Mouse (Mus musculus) mammary gland, adult 2 months (tissue): Measurements from ENCODE around the gene Gm9936. TPM values are rescaled to one million over a fixed set of nuclear protein-coding genes. Genes with fewer than 3 reads are reported as not detected.

Source experiments
- polyA plus RNA-seq: library from polyadenylated mRNA; depleted of rRNA; stranded (reverse); fragments of >200 nt; gene quantifications from 2 replicates; pipeline ENCODE4 v1.2.3, GENCODE M21; 2012; ENCODE audit warnings: low replicate concordance; rRNA removed

Gene Gm9936
- not detected in 2 replicates for polyA plus RNA-seq

DNA sequence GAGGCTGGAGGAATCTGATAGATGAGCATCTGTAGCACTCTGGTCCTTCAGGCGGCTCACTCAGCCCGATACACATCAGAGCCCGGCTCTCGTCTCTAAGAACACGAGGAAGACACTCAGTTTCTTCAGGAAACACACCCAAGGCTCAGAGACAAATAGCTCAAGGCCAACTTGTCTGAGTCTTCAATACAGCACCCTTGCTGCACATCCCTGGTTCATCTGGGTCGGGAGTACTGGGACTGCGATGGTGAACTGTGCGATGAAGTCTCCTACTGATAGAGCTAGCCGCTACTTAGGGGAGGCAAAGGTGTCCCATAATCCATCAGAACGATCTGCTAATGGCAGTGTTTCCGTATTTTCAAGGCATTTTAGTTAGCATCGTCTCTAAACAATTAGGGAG is at the start of gene Gm9936:
Gm9936 (minus strand) TSS at position 101 of the 400 bp plus-strand sequence.

DNA sequence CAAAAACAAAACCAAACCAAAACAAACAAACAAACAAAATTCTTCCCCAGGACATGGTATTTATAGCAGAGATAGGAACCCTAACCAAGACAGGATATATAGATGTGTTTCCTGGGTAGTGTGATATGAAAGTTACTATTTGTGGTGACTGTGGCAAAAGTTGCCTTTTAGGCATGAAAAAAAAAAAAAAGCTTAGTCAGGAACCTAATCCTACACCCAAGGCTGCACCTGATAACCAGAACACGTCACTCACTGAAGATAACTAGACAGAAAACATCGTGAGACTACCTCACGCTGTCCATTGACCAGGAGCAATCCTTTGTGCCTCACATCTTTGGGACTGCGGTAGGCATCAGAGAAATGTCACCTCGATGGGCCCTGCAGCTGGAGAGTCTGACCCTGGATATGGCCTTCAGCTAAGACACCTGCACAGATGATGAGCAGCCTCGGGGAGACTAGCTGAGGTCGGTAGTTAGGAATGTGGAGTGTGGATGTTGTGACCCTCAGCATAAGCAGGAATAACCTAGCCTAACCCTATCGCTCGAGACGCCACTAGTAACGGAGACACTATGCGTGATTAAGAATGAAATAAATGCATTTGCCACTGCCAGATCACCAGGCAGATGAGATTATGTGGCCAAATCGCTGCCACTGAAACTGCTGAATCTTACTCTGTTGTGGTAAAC is 38.3 kb upstream of the Gm9936 start, which contains the start of gene Oasl2:
Oasl2 (plus strand) TSS at position 249 of the 686 bp plus-strand sequence.

DNA sequence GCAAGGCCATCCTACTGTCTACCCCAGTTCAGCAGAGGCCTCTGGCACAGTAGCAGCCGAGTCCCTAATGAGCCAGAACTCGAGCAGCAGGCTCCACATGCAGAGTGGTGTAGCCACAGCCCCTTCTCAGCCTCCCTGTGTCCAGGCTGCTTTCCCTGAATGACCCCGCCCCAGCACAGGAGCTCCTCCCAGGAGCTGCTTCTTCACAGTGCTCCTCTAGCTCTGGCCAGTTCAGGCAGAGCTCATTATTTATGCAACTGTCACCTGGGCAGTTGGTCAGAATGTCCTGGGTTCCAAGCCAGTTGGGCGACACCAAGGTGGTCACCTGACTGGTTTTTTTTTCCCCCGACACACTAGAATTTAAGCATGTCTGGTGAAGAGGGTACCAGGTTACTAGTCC is 5.1 kb downstream of the Gm9936 start, which contains the start of gene 4930519G04Rik:
4930519G04Rik (plus strand) TSS at position 301 of the 400 bp plus-strand sequence.

DNA sequence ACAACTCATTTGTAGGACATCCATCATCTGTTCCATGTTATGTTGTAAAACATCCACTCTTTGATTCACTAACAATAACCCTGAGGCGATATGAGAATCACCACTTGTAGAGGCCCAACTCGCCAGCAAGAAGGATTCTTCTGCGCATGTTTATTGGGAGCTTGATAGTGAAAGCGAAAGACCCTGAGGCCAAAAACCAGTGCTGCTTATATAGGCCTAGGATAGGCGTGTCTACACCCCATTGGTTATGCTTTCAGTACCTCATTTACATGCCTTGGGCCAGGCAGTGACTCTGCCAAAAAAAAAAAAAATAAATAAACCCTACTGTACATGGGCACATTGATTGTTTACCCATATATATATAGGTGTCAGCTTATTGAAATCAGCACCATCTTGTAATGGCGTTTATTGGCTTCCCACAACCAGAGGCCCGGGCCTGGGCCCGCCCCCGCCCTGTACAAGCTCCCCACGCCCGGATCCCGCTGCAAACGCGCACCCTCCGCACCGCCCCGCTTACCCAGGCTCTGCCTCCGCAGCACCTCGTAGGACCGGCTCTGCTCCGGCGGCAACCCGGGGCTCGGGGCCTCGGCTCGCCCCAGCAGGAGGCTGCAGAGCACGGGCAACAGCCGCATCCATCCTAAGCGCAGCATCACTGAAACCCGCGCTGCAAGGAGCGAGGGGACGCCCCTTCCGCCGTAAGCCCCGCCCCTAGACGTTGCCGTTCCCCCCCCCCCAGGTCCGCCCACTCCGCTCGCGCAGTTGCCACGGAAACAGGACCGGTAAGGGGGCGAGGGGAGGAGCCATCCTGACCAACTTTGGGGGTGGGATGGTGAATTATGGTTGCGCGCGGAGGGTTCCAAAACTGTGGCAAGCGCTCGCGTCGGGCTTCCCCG is 35.4 kb downstream of the Gm9936 start, which contains the start of gene 1500011B03Rik:
1500011B03Rik (minus strand) TSS at position 673 of the 893 bp plus-strand sequence.

Other genes starting within 250 kb of the Gm9936 start
- gene Trpv4, start 200.3 kb downstream of the Gm9936 start, polyA plus RNA-seq: 18.3 and 19.2 TPM in 2 replicates
- 112 and 185 TPM in 2 replicates for gene Gltp, start 167.7 kb downstream of the Gm9936 start, polyA plus RNA-seq
- 13.3 and 13.6 TPM in 2 replicates for gene Tchp, start 150.9 kb downstream of the Gm9936 start, polyA plus RNA-seq
- gene Ankrd13a, start 84.0 kb downstream of the Gm9936 start, polyA plus RNA-seq: 54.6 and 74.8 TPM in 2 replicates
- 67.4 and 80.8 TPM in 2 replicates for gene Git2, start 83.2 kb downstream of the Gm9936 start, polyA plus RNA-seq
- 32.1 and 36.0 TPM in 2 replicates for gene 1500011B03Rik, start 35.2 kb downstream of the Gm9936 start, polyA plus RNA-seq
- gene 4930519G04Rik, start 5.0 kb downstream of the Gm9936 start, polyA plus RNA-seq: not detected in 2 replicates
- 9.2 and 27.5 TPM in 2 replicates for gene Oasl2, start 38.3 kb upstream of the Gm9936 start, polyA plus RNA-seq
- 10.2 and 12.7 TPM in 2 replicates for gene Oasl1, start 64.6 kb upstream of the Gm9936 start, polyA plus RNA-seq
- gene 2210016L21Rik, start 83.5 kb upstream of the Gm9936 start, polyA plus RNA-seq: 15.6 and 18.0 TPM in 2 replicates
- 0.17 TPM in 1 of 2 replicates, not detected in the other for gene Hnf1a, start 112.4 kb upstream of the Gm9936 start, polyA plus RNA-seq
- gene Sppl3, start 152.5 kb upstream of the Gm9936 start, polyA plus RNA-seq: 60.9 and 73.7 TPM in 2 replicates
- gene Gm10401, start 239.6 kb upstream of the Gm9936 start, polyA plus RNA-seq: not detected in 2 replicates